Mouse (Mus musculus) heart, postnatal 25 days (tissue): ENCODE measurements at regions not wholly inside any gene's neighbourhood (a gene's known extent, or its start where the extent isn't known, plus 50 kb on each side); places are given as distances from the start of the nearest gene placed in this dataset.

Source experiments
- DNase-seq: peaks from one replicate; pipeline ENCODE4 v3.0.0; 2022; ENCODE audit warnings: low spot score
- intact Hi-C: fragments of 180-260 bp; cut with DNase I; formaldehyde crosslinking; loops from one replicate; pipeline ENCODE4 v1.15.1; 2025

GRCm38 (mm10) chr3:81482742-81483141 lies 446.5 kb downstream of the Pdgfc start:
- intact Hi-C loops = loop anchor here (5.0 to 10.0 kb wide), 2 partner anchors 448 to 520 kb away; partner anchors contain the start of gene Pdgfc
- no peak for DNase-seq

GRCm38 (mm10) chr3:81483363-81483762 lies 447.1 kb downstream of the Pdgfc start:
- intact Hi-C loops = loop anchor here (5.0 to 10.0 kb wide), 2 partner anchors 449 to 521 kb away; partner anchors contain the start of gene Pdgfc
- no peak for DNase-seq

- intact Hi-C loops = no loop called here
- no peak for DNase-seq
Observed at GRCm38 (mm10) chr3:81505316-81505715, 427.1 kb upstream of the Ctso start.

GRCm38 (mm10) chr3:81508611-81509010 lies 423.8 kb upstream of the Ctso start:
- DNase-seq = no peak
- intact Hi-C loops = no loop called here

- intact Hi-C loops = no loop called here
Observed at GRCm38 (mm10) chr3:81521804-81522203, 410.6 kb upstream of the Ctso start.

GRCm38 (mm10) chr3:81530872-81531271 lies 401.5 kb upstream of the Ctso start:
- intact Hi-C loops = no loop called here
- DNase-seq = no peak

More at GRCm38 (mm10) chr3:81521804-81522203, 410.6 kb upstream of the Ctso start:
- no peak for DNase-seq

GRCm38 (mm10) chr3:81535448-81536205 lies 396.8 kb upstream of the Ctso start:
- no peak for DNase-seq
- intact Hi-C loops = no loop called here

GRCm38 (mm10) chr3:81554773-81555172 lies 377.6 kb upstream of the Ctso start:
- DNase-seq = no peak
- intact Hi-C loops = no loop called here

- DNase-seq = no peak
- intact Hi-C loops = no loop called here
Observed at GRCm38 (mm10) chr3:81562610-81563258, 369.7 kb upstream of the Ctso start.

- no peak for DNase-seq
- intact Hi-C loops = no loop called here
Observed at GRCm38 (mm10) chr3:81563858-81564756, 368.3 kb upstream of the Ctso start.

GRCm38 (mm10) chr3:81564757-81565063 lies 367.7 kb upstream of the Ctso start:
- intact Hi-C loops = no loop called here
- DNase-seq = no peak

GRCm38 (mm10) chr3:81583387-81584027 lies 348.9 kb upstream of the Ctso start:
- intact Hi-C loops = no loop called here

GRCm38 (mm10) chr3:81589109-81589508 lies 343.3 kb upstream of the Ctso start:
- intact Hi-C loops = no loop called here
- no peak for DNase-seq

More at GRCm38 (mm10) chr3:81583387-81584027, 348.9 kb upstream of the Ctso start:
- DNase-seq = no peak

- DNase-seq = no peak
- intact Hi-C loops = no loop called here
Observed at GRCm38 (mm10) chr3:81629157-81629556, 303.2 kb upstream of the Ctso start.

- intact Hi-C loops = no loop called here
- no peak for DNase-seq
Observed at GRCm38 (mm10) chr3:81658490-81658889, 273.9 kb upstream of the Ctso start.

GRCm38 (mm10) chr3:81661620-81662019 lies 270.8 kb upstream of the Ctso start:
- intact Hi-C loops = no loop called here
- no peak for DNase-seq

GRCm38 (mm10) chr3:81666262-81666661 lies 266.1 kb upstream of the Ctso start:
- DNase-seq = no peak
- intact Hi-C loops = no loop called here

GRCm38 (mm10) chr3:81676570-81676969 lies 255.8 kb upstream of the Ctso start:
- intact Hi-C loops = no loop called here
- no peak for DNase-seq

- no peak for DNase-seq
- intact Hi-C loops = no loop called here
Observed at GRCm38 (mm10) chr3:81701974-81702697, 230.3 kb upstream of the Ctso start.
